Mouse (Mus musculus): Measurements from ENCODE around the gene Rundc1. TPM values are rescaled to one million over a fixed set of nuclear protein-coding genes. Genes with fewer than 3 reads are reported as not detected.
"Not testable (repeated sequence)": the region's sequence is repeated elsewhere in the genome, so short reads cannot be mapped to it uniquely, and the experiment has no call there.

The Rundc1 gene
- total RNA-seq (2012; rRNA removed): 10.1 and 10.7 TPM in 2 replicates
- total RNA-seq (2014; rRNA removed): 6.4 and 6.8 TPM in 2 replicates
- 12.7 and 13.5 TPM in 2 replicates for polyA plus RNA-seq (2012; ENCODE audit: insufficient read length, low read depth)

- Histone ChIP-seq H3K27me3 (replicated peaks) (no peaks in the 10 kb centered on the region), H3K4me3 (replicated peaks in 1 of 3; ENCODE audit: low read depth in 2 of 3, low read length in 2 of 3, poor library complexity in 1 of 3) (peak within 1 kb of the TSS; percentile 78 to 92 (median 80)), H3K79me2 (replicated peaks; ENCODE audit: control insufficient read depth, extremely low read depth, insufficient read depth, poor library complexity, severe bottlenecking) (peaks cover 7% of the 10 kb centered on the region), H3K9me3 (replicated peaks; ENCODE audit: low read length) (peaks cover under 1% of the 10 kb centered on the region), H3K27ac (ENCODE audit: insufficient read depth, low read depth) (peak within 1 kb of the TSS; percentile 29), H3K4me2 (ENCODE audit: insufficient read depth, low read depth, poor library complexity, severe bottlenecking) (peak within 1 kb of the TSS; percentile 87), H3K36me3 (replicated peaks in 1 of 2; ENCODE audit: control insufficient read depth in 1 of 2, insufficient read depth in 1 of 2, low read length in 1 of 2) (peaks cover 4 to 26% of the 10 kb centered on the region in 2 experiments), H3K4me1 (ENCODE audit: control insufficient read depth in 1 of 2, insufficient read depth in 2 of 2) (peaks cover 11 to 35% of the 10 kb centered on the region in 2 experiments), H3K9ac (ENCODE audit: insufficient read depth, low read depth) (peak within 1 kb of the TSS; percentile 60)
- in situ Hi-C loops (cut with MboI; ENCODE audit: low pct_ligation_motif_present, low pct_unique_long_range_greater_than_20kb, low sequenced_read_pairs) (no loop called here), dilution Hi-C loops (cut with MboI; ENCODE audit: extremely low pct_ligation_motif_present, extremely low pct_unique_long_range_greater_than_20kb, low sequenced_read_pairs) (no loop called here)
- no peak for TF ChIP-seq CHD1 (IDR thresholded peaks at IDR 0.05; ENCODE audit: low read depth, low read length)
- peak; percentile 98 for TF ChIP-seq MXI1 (IDR thresholded peaks at IDR 0.05; ENCODE audit: low read depth, low read length)
- peak; percentile 92 for TF ChIP-seq UBTF (IDR thresholded peaks at IDR 0.05; ENCODE audit: low read depth, low read length)
- no peak for TF ChIP-seq EP300 (IDR thresholded peaks at IDR 0.05; ENCODE audit: low read length)
- TF ChIP-seq TCF12 (IDR thresholded peaks at IDR 0.05; ENCODE audit: low read depth, low read length): peak; percentile 85
- TF ChIP-seq POLR2A (IDR thresholded peaks at IDR 0.05; ENCODE audit: low read depth, low read length): peak; percentile 83
- TF ChIP-seq BHLHE40 (IDR thresholded peaks at IDR 0.05; ENCODE audit: low read depth, low read length): peak; percentile 42; the same call in 1 of the 2 replicates
- no peak for TF ChIP-seq CHD2 (IDR thresholded peaks at IDR 0.05; ENCODE audit: low read length)
- no peak for TF ChIP-seq RCOR1 (conservative IDR thresholded peaks at IDR 0.05; ENCODE audit: low read depth, low read length)
- TF ChIP-seq MYC (IDR thresholded peaks at IDR 0.05; ENCODE audit: low read depth, low read length): no peak
- TF ChIP-seq JUND (conservative IDR thresholded peaks at IDR 0.05; ENCODE audit: low read depth, low read length): no peak
- no peak for TF ChIP-seq POLR2AphosphoS2 (IDR thresholded peaks at IDR 0.05; ENCODE audit: low read depth, low read length)
- TF ChIP-seq HCFC1 (IDR thresholded peaks at IDR 0.05; ENCODE audit: low read depth, low read length): peak; percentile 76
- peak; percentile 46; the same call in 1 of the 2 replicates for TF ChIP-seq TBP (conservative IDR thresholded peaks at IDR 0.05; ENCODE audit: low read depth, low read length)
- TF ChIP-seq NRF1 (IDR thresholded peaks at IDR 0.05; ENCODE audit: low read depth, low read length): peak; percentile 64
- TF ChIP-seq NELFE (IDR thresholded peaks at IDR 0.05; ENCODE audit: low read depth, low read length): peak; percentile 56
- no peak for TF ChIP-seq ZNF384 (IDR thresholded peaks at IDR 0.05; ENCODE audit: low read depth, low read length)
- peak; percentile 95; the same call in 1 of the 2 replicates for TF ChIP-seq SIN3A (IDR thresholded peaks at IDR 0.05; ENCODE audit: low read length)
- TF ChIP-seq USF2 (conservative IDR thresholded peaks at IDR 0.05; ENCODE audit: low read depth, low read length): no peak
- peak in 1 of 2 experiments; percentile 36; a peak in 2 of 4 replicates for TF ChIP-seq CTCF (conservative IDR thresholded peaks at IDR 0.05 in 1 of 2, IDR thresholded peaks at IDR 0.05 in 1 of 2; ENCODE audit: low read depth in 2 of 2, low read length in 2 of 2)
- no peak for TF ChIP-seq SMC3 (IDR thresholded peaks at IDR 0.05; ENCODE audit: low read depth, low read length)
- TF ChIP-seq ELF1 (IDR thresholded peaks at IDR 0.05; ENCODE audit: low read depth, low read length): peak; percentile 99
- DNase-seq (ENCODE audit: extremely low read depth): peak; percentile 99
These were observed at the start of gene Rundc1, which contains the start of gene Ptges3l for GRCm38 (mm10) chr11:101424925-101425813. TSS of gene Rundc1 (plus strand) at chr11:101425085. TSS of gene Ptges3l (minus strand) at chr11:101425333.

- H3K27me3 ChIP-seq (replicated peaks); H3K4me2 ChIP-seq (ENCODE audit: insufficient read depth, low read depth, poor library complexity, severe bottlenecking); H3K27ac ChIP-seq (ENCODE audit: insufficient read depth, low read depth); in situ Hi-C loops (cut with MboI; ENCODE audit: low pct_ligation_motif_present, low pct_unique_long_range_greater_than_20kb, low sequenced_read_pairs); H3K4me3 ChIP-seq (replicated peaks in 1 of 3; ENCODE audit: low read depth in 2 of 3, low read length in 2 of 3, poor library complexity in 1 of 3); dilution Hi-C loops (cut with MboI; ENCODE audit: extremely low pct_ligation_motif_present, extremely low pct_unique_long_range_greater_than_20kb, low sequenced_read_pairs); H3K79me2 ChIP-seq (replicated peaks; ENCODE audit: control insufficient read depth, extremely low read depth, insufficient read depth, poor library complexity, severe bottlenecking); DNase-seq (ENCODE audit: extremely low read depth); H3K9ac ChIP-seq (ENCODE audit: insufficient read depth, low read depth); H3K36me3 ChIP-seq (replicated peaks in 1 of 2; ENCODE audit: control insufficient read depth in 1 of 2, insufficient read depth in 1 of 2, low read length in 1 of 2); H3K9me3 ChIP-seq (replicated peaks; ENCODE audit: low read length): not testable (repeated sequence)
- peaks cover 15 to 27% of the 10 kb centered on the region in 2 experiments for H3K4me1 ChIP-seq (ENCODE audit: control insufficient read depth in 1 of 2, insufficient read depth in 2 of 2)
These were observed 46.7 kb upstream of the Rundc1 start for GRCm38 (mm10) chr11:101378196-101378595.

Measured in CH12.LX (cell line).